Mouse (Mus musculus) heart, embryonic 14.5 days (tissue): ENCODE results near the gene Nop53. TPM values are rescaled to one million over a fixed set of nuclear protein-coding genes. Genes with fewer than 3 reads are reported as not detected.

Source experiments
- ATAC-seq: fragments of 200-750 bp; cut with Nextera tagmentation; 2 replicates; pipeline ENCODE4 v1.8.0; 2017; ENCODE audit warnings: low read depth, moderate TSS enrichment; ENCODE audit not compliant: insufficient number of reproducible peaks, insufficient read depth, low FRiP score
- H3K27ac ChIP-seq, 2 experiments: fragments of 200-500 bp in 1 of 2; fragments of 300-500 bp in 1 of 2; sonication (generic) in 1 of 2; replicated peaks in 1 of 2; 2 replicates each; pipeline ENCODE4 v1.5.1; 2012 to 2014; ENCODE audit warnings: low read depth in 2 of 2, low read length in 2 of 2, control low read depth in 1 of 2, mild to moderate bottlenecking in 1 of 2, mixed read lengths in 1 of 2; ENCODE audit not compliant: control insufficient read depth in 1 of 2, insufficient read depth in 1 of 2
- H3K27me3 ChIP-seq: fragments of 300-500 bp; sonication (generic); 2 replicates; pipeline ENCODE4 v1.6.1; 2014; ENCODE audit warnings: mild to moderate bottlenecking, low read length, control low read depth; ENCODE audit not compliant: control insufficient read depth, insufficient read depth
- H3K36me3 ChIP-seq: fragments of 300-500 bp; sonication (generic); 2 replicates; pipeline ENCODE4 v1.6.1; 2014; ENCODE audit warnings: mild to moderate bottlenecking, control low read depth, low read length, mixed read lengths; ENCODE audit not compliant: control insufficient read depth, insufficient read depth
- H3K4me1 ChIP-seq, 2 experiments: fragments of 200-500 bp in 1 of 2; fragments of 300-500 bp in 1 of 2; sonication (generic) in 1 of 2; 2 replicates each; pipeline ENCODE4 v1.6.1; 2012 to 2014; ENCODE audit warnings: low read length in 2 of 2, control low read depth in 1 of 2, mixed read lengths in 1 of 2; ENCODE audit not compliant: control insufficient read depth in 2 of 2, insufficient read depth in 2 of 2
- H3K4me2 ChIP-seq: fragments of 300-500 bp; sonication (generic); 2 replicates; pipeline ENCODE4 v1.6.1; 2014; ENCODE audit warnings: mild to moderate bottlenecking, low read length
- H3K4me3 ChIP-seq, 2 experiments: fragments of 200-500 bp in 1 of 2; fragments of 300-500 bp in 1 of 2; sonication (generic) in 1 of 2; 2 replicates each; pipeline ENCODE4 v1.5.1; 2012 to 2014; ENCODE audit warnings: low read length in 2 of 2, mild to moderate bottlenecking in 2 of 2, control low read depth in 1 of 2, low read depth in 1 of 2, moderate library complexity in 1 of 2; ENCODE audit not compliant: control insufficient read depth in 1 of 2, insufficient read depth in 1 of 2
- H3K9ac ChIP-seq: fragments of 300-500 bp; sonication (generic); 2 replicates; pipeline ENCODE4 v1.6.1; 2014; ENCODE audit warnings: mild to moderate bottlenecking, low read length
- H3K9me3 ChIP-seq: fragments of 300-500 bp; sonication (generic); 2 replicates; pipeline ENCODE4 v1.6.1; 2016; ENCODE audit warnings: low read length, control low read depth; ENCODE audit not compliant: control insufficient read depth
- WGBS: fragments of 180-500 bp; shearing (Covaris S2); extraction: QIAGEN DNeasy Blood & Tissue Kit; methylation state at CpG from one replicate; pipeline ENCODE4 v1.1.7; 2014; 5-methylcytosine and 5-hydroxymethylcytosine counted together
- polyA plus RNA-seq: library from polyadenylated mRNA; unstranded; fragments of >200 nt; fragmentation: Nextera tagmentation; extraction: Ambion mirVana; gene quantifications from 2 replicates; pipeline ENCODE4 v1.2.1, GENCODE M21; 2014

Nop53 gene
- polyA plus RNA-seq, result 120 and 121 TPM in 2 replicates

DNA sequence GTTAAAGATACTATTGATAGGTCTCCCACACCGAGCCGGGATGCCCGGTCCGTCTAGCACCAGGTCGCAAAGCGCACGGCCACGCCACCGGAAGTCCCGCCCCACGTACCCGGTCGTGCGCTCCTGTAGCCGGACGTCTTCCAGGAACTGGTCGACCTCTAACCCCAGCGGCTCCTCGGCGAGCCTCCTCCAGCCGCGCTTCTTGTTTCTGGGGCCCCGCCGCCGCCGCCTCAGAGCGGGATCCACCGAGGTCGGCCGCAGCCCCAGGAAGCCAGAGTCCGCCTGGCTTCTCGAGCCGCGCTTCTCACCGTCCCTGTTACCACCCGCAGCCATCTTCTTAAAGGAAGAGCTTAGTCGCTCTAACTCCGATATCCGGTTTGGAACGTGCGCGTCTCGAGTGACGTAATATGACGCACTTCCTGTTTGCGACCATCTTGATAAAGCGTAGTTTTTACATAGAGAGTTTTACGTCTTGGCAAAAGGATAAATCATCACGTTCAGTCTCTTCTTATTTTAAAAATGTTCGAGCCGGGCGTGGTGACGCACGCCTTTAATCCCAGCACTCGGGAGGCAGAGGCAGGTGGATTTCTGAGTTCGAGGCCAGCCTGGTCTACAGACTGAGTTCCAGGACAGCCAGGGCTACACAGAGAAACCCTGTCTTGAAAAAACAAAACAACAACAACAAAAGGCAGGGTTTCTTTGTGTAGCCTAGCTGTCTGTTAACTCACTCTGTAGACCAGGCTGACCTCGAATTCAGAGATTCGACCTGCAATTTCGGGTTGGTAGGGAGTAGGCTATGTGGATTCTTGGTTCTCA lies at the start of gene Nop53:
Nop53 (minus strand) TSS at position 354 of the 816 bp plus-strand sequence.
- H3K36me3 ChIP-seq, result peaks cover 57% of the 10 kb centered on the region
- ATAC-seq, result peak; percentile 81
- H3K27me3 ChIP-seq, result no peaks in the 10 kb centered on the region
- WGBS, result 2% methylated on average over 59 of the region's 59 CpGs
- peak within 1 kb of the TSS; percentile 85 to 94 for H3K27ac ChIP-seq
- H3K9me3 ChIP-seq, result no peaks in the 10 kb centered on the region
- peak within 1 kb of the TSS; percentile 86 for H3K9ac ChIP-seq
- peak within 1 kb of the TSS; percentile 87 for H3K4me2 ChIP-seq
- H3K4me3 ChIP-seq, result peak within 1 kb of the TSS; percentile 59 to 81
- peaks cover 10 to 16% of the 10 kb centered on the region in 2 experiments for H3K4me1 ChIP-seq

GRCm38 (mm10) chr7:15993789-15994188 lies 47.9 kb upstream of the Nop53 start:
- Histone ChIP-seq H3K9me3 (no peaks in the 10 kb centered on the region), H3K4me2 (no peak overlapping the region), H3K4me3 (no peak overlapping the region), H3K27me3 (no peaks in the 10 kb centered on the region), H3K9ac (no peak overlapping the region), H3K27ac (no peak overlapping the region), H3K36me3 (peaks cover 91% of the 10 kb centered on the region), H3K4me1 (no peaks in the 10 kb centered on the region)
- ATAC-seq, result no peak
- 91% methylated on average over 4 of the region's 4 CpGs for WGBS

DNA sequence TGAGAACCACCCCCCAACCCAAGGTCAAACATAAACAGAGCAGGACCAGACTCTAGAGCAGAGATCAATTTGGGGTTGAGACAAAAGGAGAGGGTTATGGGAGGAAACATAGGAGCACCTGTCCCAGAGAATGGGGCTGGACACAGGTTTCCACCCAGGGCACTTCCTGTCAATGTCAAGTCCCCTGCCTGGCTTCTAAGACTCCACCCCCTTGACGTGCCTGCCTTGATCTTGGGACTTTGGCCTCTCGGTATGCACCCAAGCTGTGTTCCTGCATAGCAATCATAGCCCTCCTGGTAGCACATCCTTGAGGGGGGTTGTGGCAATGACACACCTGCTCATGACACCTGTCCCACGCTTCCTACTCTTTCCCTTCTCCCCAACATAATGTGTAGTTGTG lies 47.3 kb upstream of the Nop53 start:
- Histone ChIP-seq H3K9ac (no peak overlapping the region), H3K27me3 (no peaks in the 10 kb centered on the region), H3K9me3 (no peaks in the 10 kb centered on the region), H3K36me3 (peaks cover 96% of the 10 kb centered on the region), H3K27ac (no peak overlapping the region), H3K4me1 (no peaks in the 10 kb centered on the region), H3K4me3 (no peak overlapping the region), H3K4me2 (no peak overlapping the region)
- ATAC-seq, result no peak
- 75% methylated on average over 3 of the region's 3 CpGs for WGBS

DNA sequence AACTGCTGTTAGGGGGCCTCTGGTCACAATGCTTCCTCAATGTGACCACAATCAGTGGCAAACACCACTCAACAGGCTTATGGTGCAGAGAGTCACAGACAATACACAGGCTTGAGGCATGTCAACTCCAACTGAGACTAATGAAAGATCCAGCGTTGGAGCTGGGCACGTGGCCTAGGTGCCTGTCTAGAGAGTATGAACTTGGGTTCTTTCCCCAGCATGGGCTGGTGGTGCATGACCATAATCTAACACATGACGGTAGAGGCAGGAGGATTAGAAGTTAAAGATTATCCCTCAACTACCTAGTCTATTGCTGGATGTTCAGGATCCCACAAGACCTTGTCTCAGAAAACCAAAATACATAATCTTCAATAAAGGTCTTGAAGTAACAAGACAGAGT lies 45.9 kb upstream of the Nop53 start:
- H3K9ac ChIP-seq, result no peak overlapping the region
- H3K4me2 ChIP-seq, result no peak overlapping the region
- H3K4me3 ChIP-seq, result no peak overlapping the region
- no peak overlapping the region for H3K27ac ChIP-seq
- 92% methylated on average over 3 of the region's 3 CpGs for WGBS
- H3K4me1 ChIP-seq, result no peaks in the 10 kb centered on the region
- no peaks in the 10 kb centered on the region for H3K27me3 ChIP-seq
- H3K36me3 ChIP-seq, result peaks cover 96% of the 10 kb centered on the region
- no peak for ATAC-seq
- H3K9me3 ChIP-seq, result no peaks in the 10 kb centered on the region

DNA sequence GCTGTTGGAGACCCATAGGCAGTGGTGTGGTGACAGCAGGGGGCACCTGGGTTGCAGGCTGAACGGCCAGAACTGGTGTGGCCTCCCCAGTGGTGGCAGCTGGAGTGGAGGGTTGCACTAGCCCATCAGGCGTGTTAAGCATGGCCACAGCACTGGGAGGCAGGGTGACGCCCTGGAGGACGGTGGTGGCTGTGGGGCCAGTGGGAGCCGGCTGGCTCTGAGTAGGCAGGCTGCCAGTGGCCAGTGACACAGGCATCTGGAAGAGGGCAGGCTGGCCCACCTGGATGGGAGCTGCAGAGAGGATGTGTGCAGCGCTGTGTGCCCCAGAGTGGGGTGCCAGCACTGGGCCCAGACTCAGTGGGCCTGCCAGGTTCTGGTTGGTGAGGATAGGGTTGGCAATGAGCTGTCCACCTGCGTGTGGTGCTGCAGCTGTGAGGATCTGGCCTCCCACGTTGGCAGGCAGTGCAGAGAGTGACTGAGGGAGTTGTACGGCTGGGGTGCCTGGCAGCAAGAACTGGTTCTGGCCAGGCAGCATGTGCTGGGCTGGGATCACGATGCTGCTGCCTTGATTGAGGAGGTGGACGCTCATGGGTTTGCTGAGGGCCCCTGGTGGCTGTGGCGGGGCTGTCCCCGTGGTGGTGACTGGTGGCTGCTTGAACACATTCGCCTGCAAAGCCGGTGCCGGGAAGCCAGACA lies 41.9 kb upstream of the Nop53 start:
- Histone ChIP-seq H3K4me2 (no peak overlapping the region), H3K4me1 (no peaks in the 10 kb centered on the region), H3K9ac (no peak overlapping the region), H3K36me3 (peaks cover 81% of the 10 kb centered on the region), H3K9me3 (no peaks in the 10 kb centered on the region), H3K4me3 (no peak overlapping the region), H3K27me3 (no peaks in the 10 kb centered on the region), H3K27ac (no peak overlapping the region)
- no peak for ATAC-seq
- 93% methylated on average over 16 of the region's 16 CpGs for WGBS

- no peak overlapping the region for H3K9ac ChIP-seq
- H3K27me3 ChIP-seq, result no peaks in the 10 kb centered on the region
- no peak overlapping the region for H3K27ac ChIP-seq
- H3K4me1 ChIP-seq, result peaks cover 10 to 27% of the 10 kb centered on the region in 2 experiments
- H3K4me2 ChIP-seq, result no peak overlapping the region
- 33% methylated on average over 4 of the region's 4 CpGs for WGBS
- H3K36me3 ChIP-seq, result peaks cover 58% of the 10 kb centered on the region
- no peak for ATAC-seq
- no peak overlapping the region for H3K4me3 ChIP-seq
- no peaks in the 10 kb centered on the region for H3K9me3 ChIP-seq
These were observed 37.0 kb upstream of the Nop53 start for GRCm38 (mm10) chr7:15982729-15983407.

GRCm38 (mm10) chr7:15981538-15981937 lies 35.7 kb upstream of the Nop53 start:
- ATAC-seq, result no peak
- peaks cover 52% of the 10 kb centered on the region for H3K36me3 ChIP-seq
- WGBS, result 50% methylated on average over 4 of the region's 4 CpGs
- H3K4me2 ChIP-seq, result no peak overlapping the region
- H3K4me3 ChIP-seq, result no peak overlapping the region
- peaks cover 10 to 27% of the 10 kb centered on the region in 2 experiments for H3K4me1 ChIP-seq
- no peaks in the 10 kb centered on the region for H3K27me3 ChIP-seq
- peak overlapping the region; percentile 60 to 81 for H3K27ac ChIP-seq
- H3K9me3 ChIP-seq, result no peaks in the 10 kb centered on the region
- H3K9ac ChIP-seq, result peak overlapping the region; percentile 41; the same call in 1 of the 2 replicates
